Mouse (Mus musculus): ENCODE results near the gene Gfm2.

The Gfm2 gene

GRCm38 (mm10) chr13:97187693-97188092, 50.0 kb downstream of the Gfm2 start:
- no peak for DNase-seq (ENCODE audit: low spot score in 2 of 2)

- DNase-seq (ENCODE audit: low spot score in 2 of 2) = no peak
Observed at GRCm38 (mm10) chr13:97192649-97193048, 54.9 kb downstream of the Gfm2 start.

DNA sequence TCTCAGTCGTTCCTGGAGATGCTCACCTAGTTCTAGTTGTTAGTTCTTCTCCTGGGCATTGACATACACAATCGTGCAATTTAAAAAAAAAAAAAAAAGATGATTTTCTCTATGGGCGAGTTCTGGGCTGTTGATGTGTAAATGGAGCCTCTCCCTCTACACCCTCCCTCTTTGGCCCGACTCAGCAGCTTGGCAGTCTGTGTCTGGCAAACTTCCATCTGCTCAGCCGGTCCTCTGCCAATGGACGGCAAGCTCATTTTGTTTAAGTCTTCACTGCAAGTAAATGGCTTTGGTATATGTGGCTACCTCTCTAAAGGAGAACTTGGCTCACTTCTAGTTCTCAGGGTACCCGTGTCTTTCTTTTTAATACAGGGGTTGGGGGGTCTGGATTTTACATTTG, 55.7 kb downstream of the Gfm2 start:
- DNase-seq (ENCODE audit: low spot score in 2 of 2) = peak; percentile 52 to 75

DNA sequence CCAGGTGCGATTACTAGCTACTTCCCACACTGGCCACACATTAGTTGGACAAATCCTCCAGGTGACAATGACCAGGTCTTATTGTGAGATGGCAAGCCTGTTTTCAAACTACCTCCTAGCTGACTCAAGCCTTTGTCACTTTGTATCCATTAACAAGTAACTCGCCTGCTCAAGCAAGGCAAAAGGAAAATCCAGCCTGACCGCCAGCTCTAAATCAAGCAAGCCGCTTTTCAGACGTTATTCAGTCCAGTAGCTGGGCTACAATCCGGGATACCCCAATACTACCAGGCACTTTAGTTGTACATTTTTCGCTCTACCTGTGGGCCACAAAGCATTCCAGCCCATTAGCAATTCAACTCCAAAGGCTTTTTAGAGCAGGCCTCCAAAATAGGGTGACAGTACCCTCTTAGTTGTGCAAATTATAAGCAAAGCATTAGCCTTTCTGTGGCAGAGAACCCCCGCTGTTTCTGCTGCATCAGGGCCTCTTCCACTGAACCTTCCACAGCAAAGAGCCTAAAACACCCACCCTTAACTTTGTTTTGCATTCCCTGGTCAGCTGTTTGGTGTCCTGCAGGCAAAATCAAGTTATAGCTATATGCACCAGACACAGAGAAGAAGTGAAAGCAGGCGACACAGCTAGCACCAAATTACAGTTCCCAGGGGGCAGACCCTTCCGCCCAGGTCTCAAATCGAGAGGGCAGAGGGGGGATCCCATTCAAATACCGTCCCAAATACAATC, 58.6 kb downstream of the Gfm2 start:
- DNase-seq (ENCODE audit: low spot score in 2 of 2) = no peak

DNA sequence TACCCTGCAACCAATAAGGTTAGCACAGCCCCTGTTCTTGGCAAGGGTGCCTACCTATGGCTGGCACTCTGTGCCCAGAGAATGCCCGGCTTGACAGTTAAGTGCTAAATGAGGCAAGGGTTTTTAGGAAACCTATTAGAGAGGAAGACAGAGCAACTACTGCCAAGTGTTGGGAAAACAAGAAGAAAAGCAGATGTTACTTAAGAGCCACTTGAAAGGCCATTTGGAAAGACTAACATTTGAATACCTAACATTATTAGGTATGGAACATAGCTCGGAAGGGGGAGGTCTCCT, 59.1 kb downstream of the Gfm2 start:
- no peak for DNase-seq (ENCODE audit: low spot score in 2 of 2)

DNA sequence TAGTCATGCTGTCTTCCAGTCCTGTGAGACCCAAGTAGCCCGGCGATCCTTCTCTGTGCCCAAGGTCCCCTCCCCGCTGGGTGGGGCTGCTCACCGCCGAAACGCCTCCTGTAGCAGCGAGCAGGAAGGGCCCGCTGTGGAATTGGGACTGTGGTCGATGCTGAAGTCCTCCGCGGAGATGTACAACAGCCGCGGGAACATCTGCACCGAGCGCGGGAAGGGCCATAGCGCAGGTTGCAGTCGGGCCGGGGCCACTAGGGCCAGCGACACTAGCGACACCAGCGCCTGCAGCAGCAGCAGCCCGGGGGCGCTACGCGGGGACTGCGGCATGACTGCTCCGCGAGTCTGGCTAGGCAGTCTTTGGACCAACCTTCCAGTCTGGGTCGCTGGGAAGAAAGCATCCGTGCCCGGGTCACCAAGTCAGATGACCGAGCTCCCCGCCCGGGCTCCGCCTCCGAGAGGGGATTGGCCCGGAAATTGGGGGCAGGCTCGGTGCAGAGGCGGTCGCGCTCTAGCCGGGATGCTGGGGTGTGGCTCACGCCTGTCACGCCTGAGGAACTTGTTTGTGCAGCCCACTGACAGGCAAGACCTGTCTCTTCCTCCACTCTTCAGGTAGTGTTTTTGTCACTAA, 60.3 kb downstream of the Gfm2 start, which contains the start of gene Hexb:
TSS of gene Hexb (minus strand) at position 426 of the 631 bp plus-strand sequence.
- peak; percentile 85 to 86 for DNase-seq (ENCODE audit: low spot score in 2 of 2)

GRCm38 (mm10) chr13:97199123-97199522, 61.4 kb downstream of the Gfm2 start:
- DNase-seq (ENCODE audit: low spot score in 2 of 2) = no peak

DNA sequence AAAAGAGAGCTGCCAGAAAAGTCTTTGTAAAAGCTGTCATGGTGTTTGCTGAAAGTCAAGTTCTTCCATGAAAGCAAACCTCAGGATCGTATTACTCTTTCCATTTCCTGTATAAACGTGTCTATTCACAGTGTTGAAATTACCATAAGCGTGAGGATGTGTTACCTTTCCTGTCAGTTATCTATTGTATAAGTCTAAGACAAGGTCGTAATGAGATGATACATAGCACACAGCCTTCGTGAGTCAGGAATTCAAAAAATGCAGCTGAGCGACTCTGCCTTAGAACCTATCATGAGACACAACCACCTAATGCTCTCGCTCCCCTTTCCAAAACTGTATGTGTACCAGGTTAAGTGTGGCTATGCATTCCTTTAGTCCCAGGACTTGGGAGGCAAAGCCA, 63.3 kb downstream of the Gfm2 start:
- DNase-seq (ENCODE audit: low spot score in 2 of 2) = no peak

DNA sequence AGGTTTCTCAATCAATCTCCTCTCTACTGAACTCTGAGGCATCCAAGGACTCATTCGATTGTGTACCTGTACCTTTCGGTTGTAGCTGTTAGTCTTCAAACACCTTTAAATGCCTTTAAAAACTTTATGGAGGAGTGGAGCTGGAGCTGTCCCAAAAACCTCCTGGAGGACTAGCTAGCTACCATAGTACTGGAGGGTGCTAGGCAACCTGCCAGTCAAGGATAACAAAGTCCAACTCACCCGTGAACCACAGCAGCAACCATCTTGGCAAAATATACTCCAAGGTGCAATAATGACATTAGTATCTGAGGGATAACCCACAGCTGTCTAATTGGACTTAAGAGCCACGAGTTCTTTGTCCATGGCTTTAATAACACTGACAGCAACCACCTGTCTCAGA, 64.2 kb downstream of the Gfm2 start:
- no peak for DNase-seq (ENCODE audit: low spot score in 2 of 2)

GRCm38 (mm10) chr13:97205052-97205701, 67.4 kb downstream of the Gfm2 start:
- peak; percentile 91 to 94 for DNase-seq (ENCODE audit: low spot score in 2 of 2)

DNA sequence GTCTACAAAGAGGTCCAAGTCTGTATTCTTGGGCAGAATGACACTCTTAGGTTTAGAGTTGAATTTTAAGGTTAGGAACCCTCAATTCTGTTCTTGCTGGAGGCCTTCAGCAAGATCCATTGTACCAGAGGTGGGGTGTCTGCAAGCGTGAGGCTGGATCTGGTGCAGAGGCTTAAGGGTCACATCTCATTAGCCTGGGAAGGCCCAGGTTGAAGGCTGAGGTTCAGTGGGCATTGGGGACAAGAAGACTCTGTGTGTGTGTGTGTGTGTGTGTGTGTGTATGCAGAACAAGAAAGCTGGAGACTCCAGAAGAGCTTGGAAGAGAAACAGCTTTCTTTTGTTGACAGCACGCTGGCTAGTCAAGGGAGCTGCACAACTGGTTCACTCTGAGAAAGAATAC, 68.3 kb downstream of the Gfm2 start:
- no peak for DNase-seq (ENCODE audit: low spot score in 2 of 2)

DNA sequence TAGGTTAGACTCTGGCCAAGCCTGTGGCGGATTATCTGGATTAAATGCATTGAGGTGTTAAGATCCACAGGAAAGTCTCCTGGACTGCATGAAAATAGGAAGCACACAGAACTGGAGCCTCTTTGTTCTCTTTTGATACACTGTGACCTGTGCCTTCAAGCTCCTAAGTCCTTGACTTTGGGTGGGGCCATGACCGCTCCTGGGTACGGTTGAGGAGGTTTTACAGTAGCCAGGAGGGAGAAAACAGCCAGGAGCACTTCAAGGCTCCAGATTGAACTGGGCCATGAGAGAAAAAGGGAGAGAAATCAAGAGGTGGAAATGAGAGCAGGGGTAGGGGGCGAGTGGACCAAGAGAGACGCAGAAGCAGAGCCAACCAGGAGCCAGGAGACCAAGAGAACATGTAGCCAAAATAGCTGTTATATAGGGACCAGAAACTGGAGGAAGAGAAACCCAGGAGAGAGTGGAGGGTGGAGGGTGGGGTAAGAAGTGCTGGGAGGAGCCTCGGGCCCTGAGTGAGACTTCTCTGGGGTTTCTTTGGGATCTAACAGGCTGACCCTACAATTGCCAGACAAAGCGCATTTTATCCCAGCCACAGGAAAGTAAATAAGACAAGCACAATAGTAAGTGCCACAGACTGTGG, 69.9 kb downstream of the Gfm2 start:
- DNase-seq (ENCODE audit: low spot score in 2 of 2) = no peak

- no peak for DNase-seq (ENCODE audit: low spot score in 2 of 2)
Observed at GRCm38 (mm10) chr13:97208112-97208478, 70.4 kb downstream of the Gfm2 start.

GRCm38 (mm10) chr13:97208500-97209010, 70.8 kb downstream of the Gfm2 start:
- no peak for DNase-seq (ENCODE audit: low spot score in 2 of 2)

- DNase-seq (ENCODE audit: low spot score in 2 of 2) = no peak
Observed at GRCm38 (mm10) chr13:97214583-97215268, 77.0 kb downstream of the Gfm2 start.

DNA sequence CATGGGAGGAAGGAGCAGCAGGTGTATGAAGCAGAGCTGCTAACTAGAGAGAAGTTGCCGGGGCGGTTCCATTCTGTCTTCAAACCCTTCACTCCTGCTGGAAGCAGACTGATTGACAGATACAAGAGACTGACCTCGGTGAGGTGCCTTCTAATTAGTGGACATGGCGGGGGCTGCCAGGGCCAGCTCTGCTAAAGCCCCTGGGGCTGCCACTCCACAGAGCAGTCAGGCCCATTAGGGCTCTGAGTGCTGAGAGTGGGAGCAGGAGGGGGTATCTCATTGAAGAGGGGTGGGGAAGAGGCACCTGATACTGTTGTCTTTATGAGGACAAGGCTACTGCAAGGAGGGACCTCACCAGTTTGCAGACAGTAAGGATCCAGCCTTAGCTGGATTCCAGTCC, 77.8 kb downstream of the Gfm2 start:
- no peak for DNase-seq (ENCODE audit: low spot score in 2 of 2)

DNA sequence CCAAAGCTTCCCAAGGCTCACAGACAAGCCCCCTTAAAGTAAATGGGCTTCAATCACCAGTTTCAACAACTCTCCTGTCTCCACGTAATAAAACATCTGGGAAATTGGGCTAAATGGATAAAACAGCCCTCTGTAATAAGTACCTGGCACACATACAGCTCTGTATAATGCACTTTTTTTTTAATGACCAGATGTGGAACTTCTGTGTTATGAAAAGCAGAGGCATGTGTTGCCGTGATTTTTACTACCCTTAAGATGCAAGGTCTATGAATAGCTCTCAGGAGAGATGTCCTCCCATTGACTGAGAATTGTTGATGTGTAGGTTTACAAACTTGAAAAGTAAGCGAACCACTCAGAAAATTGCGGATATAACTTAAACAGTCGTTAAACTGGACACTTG, 78.5 kb downstream of the Gfm2 start:
- DNase-seq (ENCODE audit: low spot score in 2 of 2) = no peak

GRCm38 (mm10) chr13:97220022-97220421, 82.3 kb downstream of the Gfm2 start:
- no peak for DNase-seq (ENCODE audit: low spot score in 2 of 2)

GRCm38 (mm10) chr13:97223856-97224255, 86.1 kb downstream of the Gfm2 start:
- no peak for DNase-seq (ENCODE audit: low spot score in 2 of 2)

GRCm38 (mm10) chr13:97224341-97224982, 86.7 kb downstream of the Gfm2 start:
- DNase-seq (ENCODE audit: low spot score in 2 of 2) = no peak

GRCm38 (mm10) chr13:97225130-97225529, 87.4 kb downstream of the Gfm2 start:
- peak in 1 of 2 experiments; percentile 12 for DNase-seq (ENCODE audit: low spot score in 2 of 2)

Measured in right cerebral cortex, adult 2 months (tissue).